Mouse (Mus musculus) forebrain, postnatal 0 days (tissue): ENCODE measurements at regions not wholly inside any gene's neighbourhood (a gene's known extent, or its start where the extent isn't known, plus 50 kb on each side); places are given as distances from the start of the nearest gene placed in this dataset.

Experiments
- ATAC-seq: fragments of 200-750 bp; cut with Nextera tagmentation; 2 replicates; pipeline ENCODE4 v1.8.0; 2017; ENCODE audit warnings: mild to moderate bottlenecking, moderate library complexity
- DNase-seq: peaks from one replicate; pipeline ENCODE4 v3.0.0-alpha.2; 2015
- H3K27ac ChIP-seq: fragments of 300-500 bp; sonication (generic); 2 replicates; pipeline ENCODE4 v1.5.1; 2014; ENCODE audit warnings: low read depth, mild to moderate bottlenecking, antibody characterized with exemption, low read length, moderate library complexity, mixed read lengths
- H3K27me3 ChIP-seq: fragments of 300-500 bp; sonication (generic); 2 replicates; pipeline ENCODE4 v1.6.1; 2014; ENCODE audit warnings: mild to moderate bottlenecking, low read length, mixed read lengths; ENCODE audit not compliant: insufficient read depth
- H3K36me3 ChIP-seq: fragments of 300-500 bp; sonication (generic); 2 replicates; pipeline ENCODE4 v1.6.1; 2014; ENCODE audit warnings: mild to moderate bottlenecking, moderate library complexity; ENCODE audit not compliant: insufficient read depth
- H3K4me1 ChIP-seq: fragments of 300-500 bp; sonication (generic); 2 replicates; pipeline ENCODE4 v1.6.1; 2014; ENCODE audit warnings: antibody characterized with exemption; ENCODE audit not compliant: insufficient read depth
- H3K4me2 ChIP-seq: fragments of 300-500 bp; sonication (generic); 2 replicates; pipeline ENCODE4 v1.6.1; 2014; ENCODE audit warnings: low read depth, mild to moderate bottlenecking, moderate library complexity
- H3K4me3 ChIP-seq: fragments of 300-500 bp; sonication (generic); 2 replicates; pipeline ENCODE4 v1.5.1; 2014; ENCODE audit warnings: low read depth, low read length, mixed read lengths
- H3K9ac ChIP-seq: fragments of 300-500 bp; sonication (generic); 2 replicates; pipeline ENCODE4 v1.6.1; 2014; ENCODE audit warnings: mild to moderate bottlenecking
- H3K9me3 ChIP-seq: fragments of 300-500 bp; sonication (generic); 2 replicates; pipeline ENCODE4 v1.6.1; 2016; ENCODE audit warnings: low read length
- CTCF ChIP-seq: sonication (generic); IDR thresholded peaks from 2 replicates; pipeline ENCODE4 v1.5.1; 2016; ENCODE audit warnings: antibody characterized with exemption, control low read depth, low read depth
- WGBS: fragments of 180-500 bp; shearing (Covaris S2); extraction: QIAGEN DNeasy Blood & Tissue Kit; methylation state at CpG from one replicate; pipeline ENCODE4 v1.1.7; 2014; 5-methylcytosine and 5-hydroxymethylcytosine counted together

GRCm38 (mm10) chr8:31314692-31315358 is 2113.7 kb upstream of the 5930422O12Rik start:
- Histone ChIP-seq H3K36me3 (no peaks in the 10 kb centered on the region), H3K27ac (no peak overlapping the region), H3K4me1 (no peaks in the 10 kb centered on the region), H3K9me3 (no peaks in the 10 kb centered on the region), H3K27me3 (no peaks in the 10 kb centered on the region), H3K9ac (no peak overlapping the region), H3K4me2 (no peak overlapping the region), H3K4me3 (no peak overlapping the region)
- ATAC-seq (no peak), DNase-seq (no peak)
- no peak for TF ChIP-seq CTCF
- 54% methylated on average over 5 of the region's 5 CpGs for WGBS

DNA sequence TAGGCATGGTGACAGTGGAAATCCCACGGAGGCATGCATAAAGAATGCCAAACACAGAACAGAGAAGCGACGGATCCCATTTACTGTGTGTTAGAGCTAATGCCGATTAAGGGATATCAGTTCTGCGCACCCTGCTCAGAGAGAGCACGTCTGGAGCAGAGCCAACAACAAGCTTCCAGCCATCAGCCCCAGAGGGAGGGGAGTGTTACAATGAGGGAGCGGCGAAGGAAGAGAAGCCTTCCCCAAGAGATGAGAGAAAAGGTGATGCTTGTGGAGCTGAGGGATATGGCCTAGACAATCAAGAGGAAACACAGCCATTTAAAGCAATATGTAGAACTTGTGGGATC is 2113.2 kb upstream of the 5930422O12Rik start:
- 30% methylated on average over 8 of the region's 8 CpGs for WGBS
- Histone ChIP-seq H3K4me2 (no peak overlapping the region), H3K27me3 (no peaks in the 10 kb centered on the region), H3K4me1 (no peaks in the 10 kb centered on the region), H3K36me3 (no peaks in the 10 kb centered on the region), H3K9me3 (no peaks in the 10 kb centered on the region), H3K4me3 (no peak overlapping the region), H3K27ac (no peak overlapping the region), H3K9ac (no peak overlapping the region)
- TF ChIP-seq CTCF = no peak
- ATAC-seq (peak; percentile 54; the same call in 1 of the 2 replicates), DNase-seq (no peak)

- DNase-seq (peak; percentile 17), ATAC-seq (peak; percentile 66)
- Histone ChIP-seq H3K4me3 (no peak overlapping the region), H3K9ac (no peak overlapping the region), H3K27me3 (no peaks in the 10 kb centered on the region), H3K36me3 (no peaks in the 10 kb centered on the region), H3K27ac (no peak overlapping the region), H3K9me3 (no peaks in the 10 kb centered on the region), H3K4me1 (no peaks in the 10 kb centered on the region), H3K4me2 (no peak overlapping the region)
- no peak for TF ChIP-seq CTCF
- 81% methylated on average over 7 of the region's 7 CpGs for WGBS
Observed at GRCm38 (mm10) chr8:31333545-31334297, 2094.8 kb upstream of the 5930422O12Rik start.

- Histone ChIP-seq H3K4me1 (no peaks in the 10 kb centered on the region), H3K9ac (no peak overlapping the region), H3K9me3 (0 out of 2 replicates have a peak, but pooled peaks cover 5% of the 10 kb centered on the region), H3K4me3 (no peak overlapping the region), H3K27ac (no peak overlapping the region), H3K36me3 (no peaks in the 10 kb centered on the region), H3K4me2 (no peak overlapping the region), H3K27me3 (no peaks in the 10 kb centered on the region)
- TF ChIP-seq CTCF = no peak
- DNase-seq (no peak), ATAC-seq (no peak)
- 87% methylated on average over 4 of the region's 4 CpGs for WGBS
Observed at GRCm38 (mm10) chr8:31348504-31348903, 2080.0 kb upstream of the 5930422O12Rik start.

DNA sequence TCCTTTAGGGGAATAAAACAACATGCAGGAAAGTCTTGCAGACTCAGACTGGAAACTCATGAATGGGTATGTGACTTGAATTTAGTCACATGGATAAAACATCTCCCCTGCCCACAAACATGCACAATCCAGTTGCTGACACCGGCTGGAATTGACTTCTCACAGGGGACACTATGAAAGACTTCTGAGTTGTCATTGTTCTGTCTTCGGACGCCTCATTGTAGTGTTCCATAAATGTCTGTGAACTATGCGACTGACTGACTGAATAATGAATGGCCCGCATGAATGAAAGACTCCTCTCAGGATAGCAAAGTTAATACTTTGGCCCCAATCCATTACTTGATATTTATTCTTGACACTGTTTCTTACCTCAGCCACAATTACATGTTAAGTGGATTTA is 2058.9 kb upstream of the 5930422O12Rik start:
- no peak overlapping the region for H3K9ac ChIP-seq
- no peak for DNase-seq
- ATAC-seq = no peak
- H3K4me3 ChIP-seq = no peak overlapping the region
- TF ChIP-seq CTCF = no peak
- H3K27ac ChIP-seq = no peak overlapping the region
- H3K27me3 ChIP-seq = no peaks in the 10 kb centered on the region
- peaks cover 4% of the 10 kb centered on the region; the same call in 1 of the 2 replicates for H3K4me1 ChIP-seq
- 32% methylated on average over 5 of the region's 5 CpGs for WGBS
- no peaks in the 10 kb centered on the region for H3K36me3 ChIP-seq
- no peak overlapping the region for H3K4me2 ChIP-seq
- no peaks in the 10 kb centered on the region for H3K9me3 ChIP-seq

DNA sequence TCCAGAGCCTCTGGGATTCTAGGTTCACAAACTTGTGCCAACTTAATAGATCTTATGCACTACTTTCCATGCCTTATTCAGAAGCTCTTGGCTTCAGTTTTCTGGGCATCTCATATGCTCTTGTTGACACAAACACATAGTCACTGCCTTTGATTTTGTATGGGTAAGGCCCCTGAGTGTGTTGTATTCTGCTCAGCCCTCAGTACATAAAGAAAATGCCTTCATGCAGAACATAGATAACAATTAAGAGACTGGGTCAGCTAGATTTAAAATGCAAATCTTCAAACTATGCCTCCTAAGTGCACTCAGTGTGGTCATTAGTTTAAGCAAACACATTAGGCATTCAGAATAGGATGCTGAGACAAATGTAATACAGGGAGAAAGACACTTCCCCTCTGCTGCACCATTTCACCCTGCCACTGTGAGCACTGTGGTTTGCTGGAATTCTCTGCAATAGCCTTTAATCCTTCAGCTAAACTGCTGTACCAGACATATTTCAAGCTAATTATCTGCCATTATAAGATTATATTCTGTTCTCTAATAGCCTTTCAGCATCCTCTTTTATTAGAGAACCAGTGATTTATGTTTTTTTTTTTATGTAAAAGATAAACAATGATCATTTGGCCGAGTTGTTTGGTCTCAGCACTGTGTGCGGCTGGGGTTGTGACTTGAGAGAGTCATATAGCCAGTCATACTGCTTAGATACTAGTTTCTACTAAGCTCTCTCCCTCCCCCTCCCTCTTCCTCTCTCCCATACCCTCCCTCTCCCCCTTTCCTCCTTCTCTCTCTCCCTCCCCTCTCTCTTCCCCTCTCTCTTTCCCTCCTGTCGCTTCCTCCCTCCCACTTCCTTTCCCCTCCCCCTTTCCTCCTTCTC is 2058.1 kb upstream of the 5930422O12Rik start:
- DNase-seq = no peak
- no peak for ATAC-seq
- 33% methylated on average over 3 of the region's 3 CpGs for WGBS
- Histone ChIP-seq H3K4me3 (no peak overlapping the region), H3K4me1 (peaks cover 4% of the 10 kb centered on the region; the same call in 1 of the 2 replicates), H3K9me3 (no peaks in the 10 kb centered on the region), H3K27ac (no peak overlapping the region), H3K36me3 (no peaks in the 10 kb centered on the region), H3K9ac (no peak overlapping the region), H3K4me2 (no peak overlapping the region), H3K27me3 (no peaks in the 10 kb centered on the region)
- TF ChIP-seq CTCF = peak; percentile 40
